Comparison of ENCODE assay signal across 8 mouse cellular contexts in genomic region chr2:168954376-168954775, GRCm38 (mm10). TPM values are rescaled to one million over a fixed set of nuclear protein-coding genes. Genes with fewer than 3 reads are reported as not detected.
DNase-seq lines count a peak whose midpoint lies in the region; ATAC-seq and TF ChIP-seq lines count a peak whose summit lies in the region.

No protein-coding gene starts in this region.

- no peaks in the 10 kb centered on the region for H3K27me3 ChIP-seq in heart, embryonic 13.5 days (replicated peaks)
- no peaks in the 10 kb centered on the region for H3K27me3 ChIP-seq in MEL (ENCODE audit: control insufficient read depth in 1 of 2, insufficient read depth in 2 of 2, low read length in 2 of 2)
- H3K27me3 ChIP-seq in hindbrain, embryonic 10.5 days (ENCODE audit: insufficient read depth, poor library complexity, severe bottlenecking), result no peaks in the 10 kb centered on the region; the same call in 1 of the 2 replicates
- H3K27me3 ChIP-seq in liver, embryonic 14.5 days (ENCODE audit: control insufficient read depth, insufficient read depth, low read length), result no peaks in the 10 kb centered on the region
- no peaks in the 10 kb centered on the region for H3K27me3 ChIP-seq in stomach, postnatal 0 days (ENCODE audit: control insufficient read depth, insufficient read depth, low read length)

- peak overlapping the region; percentile 94 for H3K9ac ChIP-seq in heart, embryonic 13.5 days
- peak overlapping the region; percentile 87 for H3K9ac ChIP-seq in MEL (ENCODE audit: control insufficient read depth, low read depth, low read length, poor library complexity, severe bottlenecking)
- peak overlapping the region; percentile 78 for H3K9ac ChIP-seq in liver, embryonic 14.5 days (replicated peaks)
- peak overlapping the region; percentile 79 for H3K9ac ChIP-seq in stomach, postnatal 0 days (ENCODE audit: low read length)

- peaks cover 36% of the 10 kb centered on the region for H3K79me2 ChIP-seq in MEL (ENCODE audit: control insufficient read depth, insufficient read depth, low read length, poor library complexity)

- no peak for TF ChIP-seq RAD21 in MEL (IDR thresholded peaks at IDR 0.05; ENCODE audit: low read depth, low read length)

- H3K4me3 ChIP-seq in heart, embryonic 13.5 days, result peak overlapping the region; percentile 84
- H3K4me3 ChIP-seq in MEL (ENCODE audit: control insufficient read depth in 1 of 2, insufficient read depth in 1 of 2, low read depth in 2 of 2, low read length in 2 of 2), result peak overlapping the region; percentile 82 to 86
- peak overlapping the region; percentile 90 for H3K4me3 ChIP-seq in hindbrain, embryonic 10.5 days
- H3K4me3 ChIP-seq in liver, embryonic 14.5 days (ENCODE audit: insufficient read depth in 1 of 2, low read depth in 2 of 2, low read length in 2 of 2), result peak overlapping the region; percentile 71 to 74
- peak overlapping the region; percentile 76 for H3K4me3 ChIP-seq in stomach, postnatal 0 days (ENCODE audit: low read depth, low read length)

- H3K36me3 ChIP-seq in heart, embryonic 13.5 days, result peaks cover 31% of the 10 kb centered on the region
- peaks cover 0 to 2% of the 10 kb centered on the region in 2 experiments; a peak in 2 of 4 replicates for H3K36me3 ChIP-seq in MEL (ENCODE audit: control insufficient read depth in 1 of 2, insufficient read depth in 2 of 2, low read length in 2 of 2)
- H3K36me3 ChIP-seq in hindbrain, embryonic 10.5 days, result peaks cover 28% of the 10 kb centered on the region
- H3K36me3 ChIP-seq in liver, embryonic 14.5 days (replicated peaks; ENCODE audit: control insufficient read depth, insufficient read depth, low read depth), result peaks cover 3% of the 10 kb centered on the region; the same call in 1 of the 2 replicates
- peaks cover 4% of the 10 kb centered on the region; the same call in 1 of the 2 replicates for H3K36me3 ChIP-seq in stomach, postnatal 0 days (ENCODE audit: control insufficient read depth, insufficient read depth, low read length)

- ATAC-seq in heart, embryonic 13.5 days (ENCODE audit: extremely low read depth, insufficient number of reproducible peaks, low FRiP score, low TSS enrichment), result no peak
- ATAC-seq in liver, embryonic 14.5 days (ENCODE audit: insufficient read depth), result no peak
- peak; percentile 75 for ATAC-seq in stomach, postnatal 0 days (ENCODE audit: low FRiP score, low TSS enrichment)

- TF ChIP-seq POLR2A in MEL (IDR thresholded peaks at IDR 0.05; ENCODE audit: control insufficient read depth in 1 of 2, insufficient read depth in 1 of 2, low read depth in 1 of 2, low read length in 2 of 2, poor library complexity in 1 of 2), result no peak

- H3K27ac ChIP-seq in heart, embryonic 13.5 days (replicated peaks), result no peak overlapping the region; the same call in 1 of the 2 replicates
- H3K27ac ChIP-seq in MEL (ENCODE audit: control insufficient read depth, low read depth, low read length), result no peak overlapping the region
- H3K27ac ChIP-seq in hindbrain, embryonic 10.5 days, result peak overlapping the region; percentile 95
- H3K27ac ChIP-seq in liver, embryonic 14.5 days, result no peak overlapping the region
- peak overlapping the region; percentile 93 for H3K27ac ChIP-seq in stomach, postnatal 0 days (replicated peaks)

- DNase-seq in heart, adult 8-10 months (ENCODE audit: low spot score), result no peak
- DNase-seq in MEL (ENCODE audit: low read depth, low spot score), result peak; percentile 24
- peak; percentile 15 for DNase-seq in hindbrain, embryonic 10.5 days (ENCODE audit: low spot score)
- DNase-seq in liver, embryonic 14.5 days (ENCODE audit: low read depth in 3 of 3, low spot score in 3 of 3), result no peak
- peak; percentile 81 for DNase-seq in stomach, postnatal 0 days (ENCODE audit: low spot score)
- no peak for DNase-seq in spleen, adult 12 weeks (ENCODE audit: low spot score)
- no peak for DNase-seq in right cerebral cortex, postnatal 36 days (ENCODE audit: low spot score in 2 of 2)

- H3K4me2 ChIP-seq in heart, embryonic 13.5 days, result peak overlapping the region; percentile 88
- peak overlapping the region; percentile 74 for H3K4me2 ChIP-seq in liver, embryonic 14.5 days (ENCODE audit: low read depth)
- peak overlapping the region; percentile 63 for H3K4me2 ChIP-seq in stomach, postnatal 0 days (replicated peaks; ENCODE audit: low read depth)

- TF ChIP-seq CTCF in MEL (IDR thresholded peaks at IDR 0.05 in 2 of 3, conservative IDR thresholded peaks at IDR 0.05 in 1 of 3; ENCODE audit: control insufficient read depth in 1 of 3, insufficient read depth in 1 of 3, low read depth in 2 of 3, low read length in 3 of 3, poor library complexity in 1 of 3, severe bottlenecking in 1 of 3), result no peak
- no peak for TF ChIP-seq CTCF in liver, embryonic 14.5 days (IDR thresholded peaks at IDR 0.05; ENCODE audit: low read depth)
- no peak for TF ChIP-seq CTCF in stomach, postnatal 0 days (IDR thresholded peaks at IDR 0.05; ENCODE audit: low read depth)

- no peak for TF ChIP-seq EP300 in MEL (IDR thresholded peaks at IDR 0.05; ENCODE audit: low read depth in 1 of 2, low read length in 2 of 2)
- no peak for TF ChIP-seq EP300 in liver, embryonic 14.5 days (IDR thresholded peaks at IDR 0.05; ENCODE audit: low read depth)
- TF ChIP-seq EP300 in stomach, postnatal 0 days (optimal IDR thresholded peaks at IDR 0.05), result no peak

- peaks cover 21% of the 10 kb centered on the region for H3K4me1 ChIP-seq in heart, embryonic 13.5 days
- H3K4me1 ChIP-seq in MEL (ENCODE audit: control insufficient read depth in 1 of 2, insufficient read depth in 2 of 2, low read length in 2 of 2), result peaks cover 0 to 5% of the 10 kb centered on the region in 2 experiments; a peak in 1 of 4 replicates
- H3K4me1 ChIP-seq in hindbrain, embryonic 10.5 days (replicated peaks), result peaks cover 26% of the 10 kb centered on the region
- peaks cover 3 to 18% of the 10 kb centered on the region in 2 experiments; a peak in 3 of 4 replicates for H3K4me1 ChIP-seq in liver, embryonic 14.5 days (replicated peaks; ENCODE audit: control insufficient read depth in 2 of 2, insufficient read depth in 2 of 2, low read length in 1 of 2)
- H3K4me1 ChIP-seq in stomach, postnatal 0 days (replicated peaks; ENCODE audit: control insufficient read depth, insufficient read depth), result peaks cover 4% of the 10 kb centered on the region; the same call in 1 of the 2 replicates

- H3K9me3 ChIP-seq in heart, embryonic 13.5 days, result no peaks in the 10 kb centered on the region
- no peaks in the 10 kb centered on the region for H3K9me3 ChIP-seq in MEL (replicated peaks; ENCODE audit: insufficient read depth, low read length)
- H3K9me3 ChIP-seq in hindbrain, embryonic 10.5 days, result no peaks in the 10 kb centered on the region
- H3K9me3 ChIP-seq in liver, embryonic 14.5 days (ENCODE audit: control insufficient read depth, low read length), result no peaks in the 10 kb centered on the region
- H3K9me3 ChIP-seq in stomach, postnatal 0 days (ENCODE audit: control insufficient read depth, low read length), result no peaks in the 10 kb centered on the region

- 10% methylated on average over 8 of the region's 8 CpGs for WGBS in heart, embryonic 13.5 days
- WGBS in hindbrain, embryonic 10.5 days, result 10% methylated on average over 8 of the region's 8 CpGs
- 7% methylated on average over 8 of the region's 8 CpGs for WGBS in liver, embryonic 14.5 days (ENCODE audit: insufficient replicate concordance)
- 8% methylated on average over 8 of the region's 8 CpGs for WGBS in stomach, postnatal 0 days

TF ChIP-seq in MEL, 35 proteins besides CTCF, POLR2A, EP300 and RAD21:
- TF ChIP-seq POLR2AphosphoS2 (IDR thresholded peaks at IDR 0.05; ENCODE audit: low read length), result no peak
- no peak for TF ChIP-seq ZMIZ1 (IDR thresholded peaks at IDR 0.05; ENCODE audit: low read depth, low read length)
- no peak for TF ChIP-seq GABPA (IDR thresholded peaks at IDR 0.05; ENCODE audit: low read depth, low read length)
- no peak for TF ChIP-seq MYC (IDR thresholded peaks at IDR 0.05; ENCODE audit: low read depth, low read length)
- no peak for TF ChIP-seq BHLHE40 (IDR thresholded peaks at IDR 0.05; ENCODE audit: borderline replicate concordance, low read depth, low read length)
- TF ChIP-seq ETS1 (IDR thresholded peaks at IDR 0.05; ENCODE audit: low read depth, low read length), result no peak
- TF ChIP-seq RCOR1 (IDR thresholded peaks at IDR 0.05; ENCODE audit: low read depth, low read length), result no peak
- no peak for TF ChIP-seq GATA1 (IDR thresholded peaks at IDR 0.05; ENCODE audit: low read depth, low read length)
- no peak for TF ChIP-seq JUND (IDR thresholded peaks at IDR 0.05; ENCODE audit: low read depth, low read length)

RNA-seq across cellular contexts. Expression of gene Zfp64, which starts 1.0 kb away (rescaled TPM):
- polyA plus RNA-seq in heart, embryonic 13.5 days (2015; fragmentation: Nextera tagmentation; extraction: Ambion mirVana), result 15.1 and 16.8 TPM in 2 replicates
- 1 to 10 TPM; 6.4 to 8.6 (median 7.9) TPM for total RNA-seq in heart, adult 8-10 months (2022)
- total RNA-seq in MEL (2012; rRNA removed), result 22.4 and 24.7 TPM in 2 replicates
- 10 to 100 TPM in 1 of 2 experiments, not detected in 1; 35.8 TPM for polyA plus RNA-seq in MEL (2012; ENCODE audit: insufficient read depth in 1 of 2, insufficient read length in 2 of 2, low read depth in 1 of 2, low replicate concordance in 2 of 2, missing spikeins in 1 of 2)
- 39.9 and 41.3 TPM in 2 replicates for polyA plus RNA-seq in hindbrain, embryonic 10.5 days (2016; fragmentation: Nextera tagmentation; extraction: Ambion mirVana)
- polyA plus RNA-seq in liver, embryonic 14.5 days (2012; rRNA removed), result 7.2 and 7.6 TPM in 2 replicates
- polyA plus RNA-seq in liver, embryonic 14.5 days (2014; fragmentation: Nextera tagmentation; extraction: Ambion mirVana), result 7.1 and 9.4 TPM in 2 replicates
- polyA plus RNA-seq in stomach, postnatal 0 days (2015; fragmentation: Nextera tagmentation; extraction: Ambion mirVana), result 28.0 and 29.8 TPM in 2 replicates

Comparison
In these comparisons a context has a peak if more than half of its experiments do, and no peak if none do; other contexts are left out.
1. H3K27ac ChIP-seq: peak in hindbrain, embryonic 10.5 days (single experiment) and stomach, postnatal 0 days (single experiment); none in heart, embryonic 13.5 days (single experiment), MEL (single experiment) and liver, embryonic 14.5 days (single experiment).
2. DNase-seq: peak in MEL (single experiment), hindbrain, embryonic 10.5 days (single experiment) and stomach, postnatal 0 days (single experiment); none in heart, adult 8-10 months (single experiment), liver, embryonic 14.5 days (0 of 3), spleen, adult 12 weeks (single experiment) and right cerebral cortex, postnatal 36 days (0 of 2).
3. Peak in every context shown above with its lines, with median percentiles within 50 percentile points of each other: H3K4me2 ChIP-seq, H3K4me3 ChIP-seq and H3K9ac ChIP-seq.